Mouse (Mus musculus): ENCODE results near the gene Uvrag.

Uvrag gene

DNA sequence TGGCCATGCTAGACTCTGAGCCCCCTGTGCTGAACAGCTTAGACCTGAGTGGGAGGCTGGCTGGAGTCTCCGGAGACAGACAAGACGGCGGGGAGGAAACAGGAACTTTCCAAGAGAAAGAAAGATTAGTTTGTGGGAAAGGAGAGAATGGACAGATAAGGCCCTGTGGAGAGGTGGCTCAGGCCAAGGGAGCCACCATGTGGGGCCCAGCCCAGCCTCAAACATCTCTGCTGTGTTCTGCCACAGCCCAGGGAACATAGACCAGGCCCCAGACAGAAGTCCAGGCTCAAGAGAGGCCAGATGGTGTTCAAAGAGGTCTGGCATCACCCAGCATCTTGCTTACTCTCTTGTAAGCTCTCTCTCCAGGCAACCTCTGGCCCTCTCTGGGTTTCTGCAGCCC, 283.8 kb downstream of the Uvrag start:
- intact Hi-C loops (cut with DNase I), result no loop called here

DNA sequence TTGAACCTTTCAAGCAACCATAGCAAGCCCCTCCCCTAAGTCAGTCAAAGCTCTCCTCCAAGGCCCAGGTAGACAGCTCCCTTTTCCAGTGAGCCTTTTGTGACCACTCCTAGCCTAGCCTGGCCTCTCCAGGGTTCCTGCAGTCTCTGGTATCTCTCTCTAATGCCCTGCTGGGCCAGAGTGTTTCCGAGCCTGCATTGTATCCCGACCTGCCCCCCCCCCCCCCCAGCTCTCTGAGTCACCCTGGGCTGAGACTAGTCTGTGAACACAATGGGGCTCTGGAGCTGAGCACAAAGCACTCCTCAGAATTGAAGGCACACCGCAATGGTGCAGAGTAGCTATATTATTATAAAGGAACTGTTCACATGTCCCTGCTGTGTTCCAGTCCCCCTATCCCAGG, 284.8 kb downstream of the Uvrag start:
- intact Hi-C loops (cut with DNase I), result no loop called here

DNA sequence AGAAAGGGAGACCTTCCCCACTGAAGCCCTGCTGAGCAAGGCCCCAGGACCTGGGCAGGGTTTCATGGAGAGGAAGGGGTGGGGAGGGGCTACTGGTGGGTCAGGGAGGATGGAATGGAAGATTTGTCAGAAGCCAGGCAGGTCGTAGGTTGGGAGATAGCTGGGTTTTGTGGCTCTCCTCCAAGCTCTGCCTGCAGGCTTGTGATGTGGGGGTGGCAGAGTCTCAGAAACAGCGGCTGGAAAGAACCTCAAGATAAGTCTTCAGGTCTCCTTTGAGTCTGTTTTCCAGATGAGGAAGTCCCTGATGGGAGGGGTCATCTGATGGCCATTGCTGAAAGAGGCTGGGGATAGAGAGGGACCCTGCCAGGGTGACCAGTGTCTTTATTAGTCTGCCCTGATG, 285.6 kb downstream of the Uvrag start:
- intact Hi-C loops (cut with DNase I), result no loop called here

- intact Hi-C loops (cut with DNase I), result no loop called here
These were observed 287.1 kb downstream of the Uvrag start for GRCm38 (mm10) chr7:98853806-98854205.

- intact Hi-C loops (cut with DNase I), result no loop called here
These were observed 287.8 kb downstream of the Uvrag start for GRCm38 (mm10) chr7:98852950-98853650.

GRCm38 (mm10) chr7:98851220-98851619, 289.7 kb downstream of the Uvrag start:
- intact Hi-C loops (cut with DNase I), result no loop called here

DNA sequence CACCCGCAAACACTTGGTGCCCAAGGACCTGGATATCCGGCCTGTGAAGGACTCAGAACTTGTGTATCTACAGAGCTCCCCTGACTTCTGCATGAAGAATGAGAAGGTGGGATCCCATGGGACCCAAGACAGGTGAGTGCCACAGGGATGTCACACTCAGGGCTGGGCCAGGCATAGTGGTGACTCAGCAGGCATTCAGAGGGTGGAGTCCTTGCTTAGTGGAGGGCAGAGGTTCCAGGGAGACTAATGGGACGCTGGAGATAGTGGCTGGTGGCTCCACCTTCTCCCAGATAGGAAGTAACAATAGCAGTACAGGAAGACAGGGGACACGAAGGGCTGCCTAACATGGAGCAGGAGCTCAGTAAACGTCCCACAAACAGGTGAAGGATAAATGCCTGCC, 290.6 kb downstream of the Uvrag start:
- intact Hi-C loops (cut with DNase I), result no loop called here

- intact Hi-C loops (cut with DNase I), result no loop called here
These were observed 291.9 kb downstream of the Uvrag start for GRCm38 (mm10) chr7:98848899-98849640.

DNA sequence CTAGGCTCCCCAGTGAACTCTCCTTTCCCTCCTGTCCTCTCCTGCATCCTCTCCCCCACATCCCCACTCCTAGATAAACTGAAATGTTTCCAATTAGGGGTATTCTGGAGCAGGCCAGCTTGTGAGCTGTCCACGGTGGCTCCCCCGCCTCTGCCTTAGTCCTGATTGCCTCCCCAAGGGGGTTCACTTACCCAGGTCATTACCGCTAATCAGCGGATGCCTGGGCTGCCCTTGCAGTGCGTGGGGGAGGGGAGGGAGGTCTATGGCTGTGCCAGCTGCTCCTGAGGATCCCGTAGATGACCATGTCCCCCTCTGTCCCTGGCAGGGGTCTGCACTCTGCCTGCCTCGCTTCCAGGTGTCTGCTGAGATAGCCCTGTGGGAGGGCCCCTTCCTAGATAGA, 297.3 kb downstream of the Uvrag start:
- intact Hi-C loops (cut with DNase I), result no loop called here

DNA sequence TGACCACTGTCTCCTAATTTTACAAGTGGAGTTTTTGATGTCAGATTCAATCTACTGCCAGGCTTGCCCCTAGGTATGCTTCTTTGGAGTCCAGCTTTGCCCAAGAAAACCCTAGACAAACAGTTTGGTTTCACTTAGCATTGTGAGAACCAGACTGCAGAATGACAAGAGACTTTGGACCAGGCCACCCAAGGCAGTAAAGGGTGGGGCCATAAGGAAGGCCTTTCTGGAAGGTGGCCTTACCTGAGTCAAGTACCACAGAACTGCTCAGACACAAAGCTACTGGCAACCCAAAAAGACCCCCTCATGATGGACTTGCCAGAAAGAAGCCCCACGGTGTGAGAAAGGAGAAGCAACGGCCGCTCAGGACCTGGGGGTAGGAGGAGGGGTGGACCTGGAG, 297.9 kb downstream of the Uvrag start:
- intact Hi-C loops (cut with DNase I), result no loop called here

- intact Hi-C loops (cut with DNase I), result no loop called here
These were observed 299.1 kb downstream of the Uvrag start for GRCm38 (mm10) chr7:98841802-98842201.

DNA sequence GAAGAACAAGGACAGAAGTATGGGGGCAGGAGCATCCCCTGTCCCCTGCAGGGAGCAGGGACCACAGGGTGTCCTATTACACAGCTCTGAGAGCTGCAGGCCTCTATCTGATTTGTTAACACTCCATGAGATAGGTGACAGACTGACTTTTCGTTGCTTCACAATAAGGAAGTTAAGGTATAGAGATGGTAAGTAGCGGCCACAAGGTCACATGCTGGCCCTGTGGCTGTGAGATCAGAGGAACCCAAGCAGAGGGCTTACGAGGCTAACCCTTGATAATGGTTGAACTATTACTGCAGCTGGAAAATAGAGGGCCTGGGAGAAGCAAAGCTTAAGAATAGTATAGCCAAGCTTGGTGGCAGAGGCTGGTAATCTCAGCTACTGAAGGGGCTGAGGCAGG, 300.2 kb downstream of the Uvrag start:
- intact Hi-C loops (cut with DNase I), result no loop called here

GRCm38 (mm10) chr7:98839312-98839711, 301.6 kb downstream of the Uvrag start:
- intact Hi-C loops (cut with DNase I), result loop anchor here (2.0 to 5.0 kb wide), 2 partner anchors 97 to 243 kb away; no protein-coding TSS in a partner anchor

DNA sequence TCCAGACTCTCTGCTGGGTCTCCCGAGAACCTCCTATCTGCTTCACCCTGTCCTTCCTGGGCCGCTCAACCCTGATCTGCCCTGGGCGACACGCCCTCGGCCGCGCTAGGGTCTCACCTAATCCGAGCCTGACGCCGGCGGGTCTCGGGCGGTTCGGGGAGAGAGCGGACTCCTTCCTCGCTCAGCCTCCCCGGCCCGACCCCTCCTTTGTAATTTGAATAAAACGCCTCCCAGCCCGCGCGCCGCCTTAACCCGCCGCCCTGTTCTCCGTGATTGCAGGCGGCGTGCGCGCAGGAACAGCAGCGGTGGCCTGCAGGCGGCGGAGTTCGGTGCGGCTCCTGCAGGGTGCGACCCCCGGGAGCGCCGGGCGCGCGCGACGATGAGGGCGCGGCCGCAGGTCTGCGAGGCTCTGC, 302.2 kb downstream of the Uvrag start:
- intact Hi-C loops (cut with DNase I), result loop anchor here (2.0 to 5.0 kb wide), 2 partner anchors 96 to 244 kb away; no protein-coding TSS in a partner anchor

DNA sequence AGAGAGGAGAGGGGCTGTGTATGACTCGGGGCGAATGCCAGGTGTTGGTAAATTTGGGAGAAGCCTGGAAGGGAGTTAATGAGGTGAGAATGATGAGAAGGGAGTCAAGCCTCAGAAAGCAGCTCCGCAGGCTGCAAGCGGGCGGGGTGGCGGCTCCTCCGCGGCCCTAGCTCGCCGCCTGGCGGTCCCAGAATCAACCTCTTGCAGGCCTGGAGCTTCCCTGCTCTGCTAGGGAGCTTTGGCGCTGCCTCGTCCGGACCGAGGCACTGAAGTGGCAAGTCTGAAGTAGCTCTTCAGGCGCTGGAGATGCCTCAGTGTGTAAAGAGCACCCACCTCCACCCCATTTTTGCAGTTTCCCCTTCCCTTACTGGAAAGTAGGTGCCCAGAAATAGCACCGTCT, 303.0 kb downstream of the Uvrag start:
- intact Hi-C loops (cut with DNase I), result loop anchor here (2.0 to 5.0 kb wide), 2 partner anchors 95 to 244 kb away; no protein-coding TSS in a partner anchor

GRCm38 (mm10) chr7:98836646-98837045, 304.3 kb downstream of the Uvrag start:
- intact Hi-C loops (cut with DNase I), result loop anchor here (5.0 kb wide), 1 partner anchor 246 kb away; no protein-coding TSS in a partner anchor

- intact Hi-C loops (cut with DNase I), result loop anchor here (5.0 kb wide), 1 partner anchor 247 kb away; no protein-coding TSS in a partner anchor
These were observed 305.2 kb downstream of the Uvrag start for GRCm38 (mm10) chr7:98835519-98836441.

Data from adrenal gland (tissue).